Mouse (Mus musculus): Measurements from ENCODE around the gene Tagln2.

DNA sequence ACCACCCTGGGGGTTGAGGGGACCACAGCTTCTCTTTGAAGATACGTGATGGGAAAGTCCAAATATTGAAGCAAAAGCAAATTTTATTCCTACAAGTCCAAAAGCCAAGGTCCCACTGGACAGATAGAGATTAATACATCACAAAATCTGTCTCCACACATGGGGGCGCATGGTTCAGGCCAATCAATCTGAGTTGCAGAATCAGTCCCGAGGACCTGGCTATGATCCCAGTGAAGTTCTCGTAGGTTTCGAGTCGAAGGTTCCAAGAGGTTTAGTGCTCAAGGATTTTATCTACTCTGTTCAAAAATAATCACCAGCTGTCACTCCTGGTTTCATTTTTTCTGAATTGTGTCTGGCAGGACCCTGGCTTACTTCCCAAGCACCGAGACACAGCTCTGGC, 51.2 kb downstream of the Tagln2 start:
- no peak for TF ChIP-seq CTCF (conservative IDR thresholded peaks at IDR 0.05; ENCODE audit: insufficient read depth, insufficient read length, low read depth, low read length)
- TF ChIP-seq POLR2A (IDR thresholded peaks at IDR 0.05; ENCODE audit: low read depth, low read length) = no peak

Data from kidney, adult 2 months (tissue).